Mouse (Mus musculus) forebrain, embryonic 14.5 days (tissue): ENCODE results near the gene Olfr96. TPM values are rescaled to one million over a fixed set of nuclear protein-coding genes. Genes with fewer than 3 reads are reported as not detected.

Experiments
- ATAC-seq: fragments of 200-750 bp; cut with Nextera tagmentation; 2 replicates; pipeline ENCODE4 v1.8.0; 2017; ENCODE audit warnings: mild to moderate bottlenecking, moderate library complexity
- DNase-seq: peaks from one replicate; pipeline ENCODE4 v3.0.0-alpha.2; 2015; ENCODE audit warnings: low spot score
- H3K27ac ChIP-seq: fragments of 300-500 bp; sonication (generic); 2 replicates; pipeline ENCODE4 v1.5.1; 2014; ENCODE audit warnings: low read depth, mild to moderate bottlenecking, control low read depth, low read length, moderate library complexity
- H3K27me3 ChIP-seq: fragments of 300-500 bp; sonication (generic); replicated peaks from 2 replicates; pipeline ENCODE4 v1.6.1; 2014; ENCODE audit warnings: low read length, control low read depth, mixed read lengths; ENCODE audit not compliant: control insufficient read depth, insufficient read depth
- H3K36me3 ChIP-seq: fragments of 300-500 bp; sonication (generic); 2 replicates; pipeline ENCODE4 v1.6.1; 2014; ENCODE audit warnings: low read length, control low read depth; ENCODE audit not compliant: control insufficient read depth, insufficient read depth
- H3K4me1 ChIP-seq: fragments of 300-500 bp; sonication (generic); 2 replicates; pipeline ENCODE4 v1.6.1; 2014; ENCODE audit warnings: antibody characterized with exemption, low read length, control low read depth; ENCODE audit not compliant: control insufficient read depth, insufficient read depth
- H3K4me2 ChIP-seq: fragments of 300-500 bp; sonication (generic); 2 replicates; pipeline ENCODE4 v1.6.1; 2014; ENCODE audit warnings: mild to moderate bottlenecking, control low read depth, low read length
- H3K4me3 ChIP-seq: fragments of 300-500 bp; sonication (generic); 2 replicates; pipeline ENCODE4 v1.5.1; 2014; ENCODE audit warnings: low read depth, low read length, control low read depth
- H3K9ac ChIP-seq: fragments of 300-500 bp; sonication (generic); 2 replicates; pipeline ENCODE4 v1.6.1; 2014; ENCODE audit warnings: mild to moderate bottlenecking, low read length, control low read depth, moderate library complexity
- H3K9me3 ChIP-seq: fragments of 300-500 bp; sonication (generic); replicated peaks from 2 replicates; pipeline ENCODE4 v1.6.1; 2016; ENCODE audit warnings: low read length, control low read depth, mixed read lengths; ENCODE audit not compliant: control insufficient read depth
- WGBS: fragments of 180-500 bp; shearing (Covaris S2); extraction: QIAGEN DNeasy Blood & Tissue Kit; methylation state at CpG from one replicate; pipeline ENCODE4 v1.1.7; 2014; 5-methylcytosine and 5-hydroxymethylcytosine counted together
- polyA plus RNA-seq: library from polyadenylated mRNA; unstranded; fragments of >200 nt; fragmentation: Nextera tagmentation; extraction: Ambion mirVana; gene quantifications from 2 replicates; pipeline ENCODE4 v1.2.1, GENCODE M21; 2014

Olfr96 gene
- polyA plus RNA-seq, 1 experiment from 2014 or later: not detected

DNA sequence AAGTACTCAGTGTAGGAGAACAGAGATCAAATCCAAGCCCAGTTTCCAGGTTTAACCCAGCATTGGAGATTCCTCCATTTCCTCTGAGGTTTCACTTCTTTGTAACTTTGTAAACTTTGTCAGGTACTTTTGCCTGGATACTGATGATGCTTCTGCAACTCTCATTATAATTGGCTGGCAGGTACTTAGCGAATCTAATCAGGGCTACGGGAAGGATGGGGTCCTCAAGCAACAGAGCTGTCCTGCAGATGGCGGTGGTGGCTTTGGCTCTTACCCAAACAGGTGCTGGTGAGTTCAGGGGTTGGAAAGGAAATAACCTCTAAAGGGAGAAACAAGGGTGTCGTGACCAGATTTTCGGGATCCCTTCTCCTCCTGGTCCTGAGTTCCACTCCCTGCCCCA lies 26.8 kb downstream of the Olfr96 start:
- 34% methylated on average over 5 of the region's 5 CpGs for WGBS
- H3K27ac ChIP-seq: no peak overlapping the region
- DNase-seq (peak; percentile 29), ATAC-seq (no peak)
- no peaks in the 10 kb centered on the region for H3K4me1 ChIP-seq
- no peak overlapping the region for H3K4me2 ChIP-seq
- no peaks in the 10 kb centered on the region for H3K27me3 ChIP-seq
- H3K9me3 ChIP-seq: no peaks in the 10 kb centered on the region
- no peaks in the 10 kb centered on the region for H3K36me3 ChIP-seq
- no peak overlapping the region for H3K9ac ChIP-seq
- no peak overlapping the region for H3K4me3 ChIP-seq

DNA sequence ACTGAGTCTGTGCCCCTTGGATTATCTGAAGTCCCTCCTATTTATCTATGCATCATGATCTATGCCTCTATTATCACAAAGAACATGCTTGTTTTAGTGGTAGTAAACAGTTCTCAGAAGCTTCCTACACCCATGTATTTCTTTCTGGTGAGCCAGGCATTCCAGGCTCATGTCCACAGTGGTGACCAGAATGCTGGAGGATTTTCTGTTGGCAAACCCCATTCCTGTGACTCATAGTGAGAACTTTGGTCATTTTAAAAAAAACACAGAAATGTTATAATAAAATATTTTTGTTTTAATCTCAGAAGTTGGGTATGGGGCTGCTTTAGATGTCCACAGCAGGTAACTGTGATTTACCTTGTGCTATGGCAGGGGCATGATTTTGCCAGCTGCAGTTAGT lies 29.5 kb downstream of the Olfr96 start:
- Histone ChIP-seq H3K27me3 (no peaks in the 10 kb centered on the region), H3K4me3 (no peak overlapping the region), H3K9me3 (no peaks in the 10 kb centered on the region), H3K4me2 (no peak overlapping the region), H3K9ac (no peak overlapping the region), H3K36me3 (no peaks in the 10 kb centered on the region), H3K4me1 (no peaks in the 10 kb centered on the region), H3K27ac (no peak overlapping the region)
- DNase-seq: no peak
- ATAC-seq: no peak

DNA sequence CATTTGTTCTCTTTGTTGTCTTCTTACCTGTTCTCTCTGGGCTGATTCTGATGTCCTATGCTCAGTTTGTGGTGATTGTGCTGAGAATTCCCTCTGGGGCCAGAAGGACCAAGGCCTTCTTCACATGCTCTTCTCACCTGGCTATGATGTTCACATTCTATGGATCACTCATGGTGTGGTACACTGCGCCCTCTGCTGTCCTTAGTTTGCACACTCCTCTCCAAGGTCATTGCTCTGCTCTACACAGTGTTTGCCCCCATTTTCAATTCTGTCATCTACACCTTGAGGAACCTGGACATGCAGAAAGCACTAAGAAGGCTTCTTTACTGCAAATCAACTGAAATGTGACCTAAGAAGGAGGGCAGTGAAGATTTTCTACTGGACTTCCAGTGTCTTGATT lies 30.6 kb downstream of the Olfr96 start:
- Histone ChIP-seq H3K9me3 (no peaks in the 10 kb centered on the region), H3K27me3 (no peaks in the 10 kb centered on the region), H3K4me2 (no peak overlapping the region), H3K4me1 (no peaks in the 10 kb centered on the region), H3K4me3 (no peak overlapping the region), H3K36me3 (no peaks in the 10 kb centered on the region), H3K27ac (no peak overlapping the region), H3K9ac (no peak overlapping the region)
- 9% methylated on average over 1 of the region's 1 CpGs for WGBS
- DNase-seq (no peak), ATAC-seq (no peak)

DNA sequence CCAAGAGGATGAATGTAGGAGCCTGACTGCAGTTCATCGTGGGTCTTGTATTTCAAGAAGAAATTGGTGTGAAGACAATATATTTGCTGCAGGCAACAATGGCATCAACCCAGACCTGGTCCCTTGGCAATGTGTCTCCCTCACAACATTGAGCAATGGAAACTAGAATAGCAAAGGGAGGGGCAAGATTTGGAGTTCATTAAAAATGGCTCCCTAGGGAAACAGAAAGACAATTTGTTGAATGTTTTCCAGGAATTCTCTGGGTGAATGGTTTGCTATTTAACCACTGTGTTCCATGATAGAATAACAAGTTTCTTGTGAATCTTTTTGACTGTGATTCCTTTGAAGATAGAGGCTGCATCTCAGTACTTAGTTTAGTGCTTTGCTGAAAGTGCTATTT lies 43.7 kb downstream of the Olfr96 start, which contains the start of gene Olfr98:
TSS of gene Olfr98 (minus strand) at position 124 of the 400 bp plus-strand sequence.
- H3K4me2 ChIP-seq: no peak within 1 kb of the TSS

DNA sequence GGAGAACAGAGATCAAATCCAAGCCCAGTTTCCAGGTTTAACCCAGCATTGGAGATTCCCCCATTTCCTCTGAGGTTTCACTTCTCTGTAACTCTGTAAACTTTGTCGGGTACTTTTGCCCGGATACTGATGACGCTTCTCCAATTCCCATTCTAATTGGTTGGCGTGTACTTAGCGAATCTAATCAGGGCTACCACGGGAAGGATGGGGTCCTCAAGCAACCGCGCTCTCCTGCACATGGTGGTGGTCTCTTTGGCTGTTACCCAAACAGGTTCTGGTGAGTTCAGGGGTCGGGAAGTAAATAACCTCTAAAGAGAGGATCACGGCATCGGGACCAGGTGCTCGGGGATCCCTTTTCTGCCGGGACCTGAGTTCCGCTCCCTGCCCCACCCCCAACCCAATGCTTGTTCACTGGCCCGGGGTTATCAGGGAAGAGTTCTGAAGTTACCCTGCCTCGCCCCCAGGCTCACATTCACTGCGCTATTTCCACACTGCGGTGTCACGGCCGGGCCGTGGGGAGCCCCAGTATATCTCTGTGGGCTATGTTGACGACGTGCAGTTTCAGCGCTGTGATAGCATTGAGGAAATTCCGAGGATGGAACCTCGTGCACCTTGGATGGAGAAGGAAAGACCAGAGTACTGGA lies 50.2 kb downstream of the Olfr96 start, which contains the start of gene H2-M3:
TSS of gene H2-M3 (plus strand) at position 163 of the 644 bp plus-strand sequence.
- Histone ChIP-seq H3K9me3 (no peaks in the 10 kb centered on the region), H3K4me1 (0 out of 2 replicates have a peak, but pooled peaks cover 3% of the 10 kb centered on the region), H3K27me3 (no peaks in the 10 kb centered on the region), H3K4me2 (peak within 1 kb of the TSS; percentile 92), H3K36me3 (no peaks in the 10 kb centered on the region), H3K27ac (no peak within 1 kb of the TSS), H3K9ac (peak within 1 kb of the TSS; percentile 49), H3K4me3 (peak within 1 kb of the TSS; percentile 42)
- whole genome bisulfite sequencing: 3% methylated on average over 26 of the region's 26 CpGs
- ATAC-seq (peak; percentile 99), DNase-seq (peak; percentile 93)

More for the DNA sequence above, 43.7 kb downstream of the Olfr96 start, which contains the start of gene Olfr98:
- whole genome bisulfite sequencing: 67% methylated on average over 1 of the region's 1 CpGs
- H3K4me3 ChIP-seq: no peak within 1 kb of the TSS
- no peaks in the 10 kb centered on the region for H3K27me3 ChIP-seq
- H3K9me3 ChIP-seq: no peaks in the 10 kb centered on the region
- no peak within 1 kb of the TSS for H3K27ac ChIP-seq
- no peak for ATAC-seq
- no peak for DNase-seq
- no peak within 1 kb of the TSS for H3K9ac ChIP-seq
- no peaks in the 10 kb centered on the region for H3K4me1 ChIP-seq
- no peaks in the 10 kb centered on the region for H3K36me3 ChIP-seq

DNA sequence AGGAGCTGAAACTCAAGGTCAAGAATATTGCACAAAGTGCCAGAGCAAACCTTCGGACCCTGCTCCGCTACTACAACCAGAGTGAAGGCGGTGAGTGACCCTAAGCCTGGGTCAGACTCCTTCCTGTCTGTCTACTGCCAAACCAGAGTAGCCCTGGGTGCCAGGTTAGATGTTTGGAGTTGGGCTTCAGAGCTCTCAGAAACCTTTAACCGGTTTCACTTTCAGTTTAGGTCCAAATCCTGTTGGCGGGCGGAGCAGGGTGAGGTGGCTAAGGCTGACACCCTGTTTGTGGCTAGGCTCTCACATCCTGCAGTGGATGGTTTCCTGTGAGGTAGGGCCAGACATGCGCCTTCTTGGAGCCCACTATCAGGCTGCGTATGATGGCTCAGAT lies 50.8 kb downstream of the Olfr96 start:
- no peak for ATAC-seq

DNA sequence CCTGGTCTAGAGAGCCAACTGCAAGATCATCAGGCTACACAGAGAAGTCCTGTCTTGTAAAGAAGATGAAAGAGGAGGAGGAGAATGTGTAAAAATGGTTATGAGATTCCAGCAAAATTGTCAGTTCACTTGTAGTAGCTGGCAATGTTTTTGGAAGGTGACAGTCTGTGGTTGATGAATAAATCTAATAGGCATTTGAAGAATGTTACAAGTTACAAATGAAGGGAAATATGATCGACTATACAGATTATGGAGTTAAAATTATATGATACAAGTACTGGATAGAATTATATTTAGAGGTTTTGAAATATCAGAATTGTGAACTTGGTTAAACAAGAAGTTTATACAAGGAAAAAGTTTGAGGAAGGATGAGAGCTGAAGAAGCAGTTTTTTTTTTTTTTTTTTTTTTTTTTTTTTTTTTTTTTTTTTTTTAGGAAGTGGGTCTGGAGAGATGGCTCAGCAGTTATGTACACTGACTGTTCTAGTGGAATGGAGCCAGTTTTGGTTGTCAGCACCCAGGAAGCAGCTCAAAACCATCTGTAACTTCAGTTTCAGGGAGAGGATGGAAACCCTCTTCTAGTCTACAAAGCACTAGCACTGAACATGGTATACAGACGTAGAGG lies 55.8 kb downstream of the Olfr96 start:
- Histone ChIP-seq H3K9me3 (no peaks in the 10 kb centered on the region), H3K27ac (no peak overlapping the region), H3K9ac (no peak overlapping the region), H3K4me2 (no peak overlapping the region), H3K27me3 (no peaks in the 10 kb centered on the region), H3K36me3 (no peaks in the 10 kb centered on the region), H3K4me3 (no peak overlapping the region), H3K4me1 (no peaks in the 10 kb centered on the region)
- no peak for ATAC-seq
- WGBS: 74% methylated on average over 2 of the region's 2 CpGs
- no peak for DNase-seq

More for the DNA sequence above, 50.8 kb downstream of the Olfr96 start:
- Histone ChIP-seq H3K27me3 (no peaks in the 10 kb centered on the region), H3K36me3 (no peaks in the 10 kb centered on the region), H3K4me3 (peak overlapping the region; percentile 42), H3K9ac (peak overlapping the region; percentile 49; the same call in 1 of the 2 replicates), H3K4me1 (0 out of 2 replicates have a peak, but pooled peaks cover 3% of the 10 kb centered on the region), H3K4me2 (peak overlapping the region; percentile 92), H3K27ac (no peak overlapping the region), H3K9me3 (no peaks in the 10 kb centered on the region)
- no peak for DNase-seq
- 70% methylated on average over 8 of the region's 8 CpGs for WGBS
